Mouse (Mus musculus) spleen, postnatal 14 days (tissue): ENCODE data around the gene St6galnac3.

Experiments used
- DNase-seq, 2 experiments: peaks; one replicate each; pipeline ENCODE4 v3.0.0; 2021 to 2022; ENCODE audit warnings: low spot score in 2 of 2

St6galnac3 gene

GRCm38 (mm10) chr3:153475461-153475860 is 249.5 kb downstream of the St6galnac3 start:
- DNase-seq, result no peak

DNA sequence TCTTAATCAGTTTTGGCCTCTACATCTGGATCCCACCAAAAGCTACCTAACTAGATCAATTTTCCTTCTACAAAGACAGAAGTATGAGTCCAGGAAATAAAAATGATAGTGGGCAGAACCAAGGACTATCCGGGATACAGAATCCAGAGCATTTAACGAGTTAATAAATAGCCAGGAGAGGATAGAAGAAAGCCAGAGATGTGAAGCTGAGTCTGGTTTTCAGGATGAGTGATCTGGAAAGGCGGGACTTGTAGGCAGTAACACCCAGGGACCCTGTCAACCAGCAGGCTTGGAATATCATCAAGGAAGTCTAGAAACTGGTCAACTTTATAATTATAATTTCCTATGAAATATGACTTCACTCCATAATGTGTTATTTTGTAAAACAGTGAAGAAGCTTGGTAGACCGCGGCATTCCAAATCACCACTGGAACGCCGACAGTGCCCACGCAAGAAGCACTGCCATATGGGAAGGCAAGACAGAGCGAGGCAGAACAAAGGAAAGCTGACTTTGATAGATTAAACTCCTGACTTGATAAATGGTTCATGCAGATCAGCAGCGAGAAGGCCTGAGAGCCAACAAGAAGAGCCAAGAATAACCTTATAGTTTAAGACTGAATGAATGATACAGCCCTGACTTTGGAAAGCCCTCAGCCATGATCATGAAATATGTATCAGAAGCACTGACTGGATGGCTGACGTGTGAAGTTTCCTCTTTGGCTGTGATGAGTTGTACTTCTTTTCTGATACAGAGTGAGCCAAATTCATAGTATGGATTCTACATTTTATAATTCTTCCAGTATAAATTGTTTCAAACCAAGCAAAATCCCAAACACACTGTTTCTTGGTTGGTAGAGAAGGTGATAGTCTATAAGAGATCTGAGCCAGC is 252.1 kb downstream of the St6galnac3 start:
- DNase-seq, result no peak

- DNase-seq, result no peak
These were observed 261.1 kb downstream of the St6galnac3 start for GRCm38 (mm10) chr3:153463849-153464248.

- DNase-seq, result no peak
These were observed 264.8 kb downstream of the St6galnac3 start for GRCm38 (mm10) chr3:153460173-153460572.

DNA sequence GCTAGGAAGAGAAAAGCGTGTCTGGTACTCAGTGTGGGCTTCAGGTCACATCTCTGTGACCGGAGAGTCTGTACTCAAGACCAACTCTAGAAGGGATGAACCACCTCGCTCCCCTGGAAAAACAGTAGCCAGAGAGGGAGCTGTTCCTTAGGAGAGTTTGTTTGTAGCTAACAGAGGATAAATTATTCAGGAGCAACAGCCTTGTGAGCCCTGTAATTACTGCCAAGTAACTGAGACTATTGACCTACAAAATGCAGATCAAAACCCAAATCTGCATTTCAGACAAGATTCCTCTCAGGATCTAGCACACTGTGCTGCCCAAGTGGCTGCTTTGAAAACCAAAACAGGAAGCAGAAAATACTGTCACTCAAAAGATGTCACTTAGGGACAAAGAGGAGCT is 266.4 kb downstream of the St6galnac3 start:
- DNase-seq, result no peak

DNA sequence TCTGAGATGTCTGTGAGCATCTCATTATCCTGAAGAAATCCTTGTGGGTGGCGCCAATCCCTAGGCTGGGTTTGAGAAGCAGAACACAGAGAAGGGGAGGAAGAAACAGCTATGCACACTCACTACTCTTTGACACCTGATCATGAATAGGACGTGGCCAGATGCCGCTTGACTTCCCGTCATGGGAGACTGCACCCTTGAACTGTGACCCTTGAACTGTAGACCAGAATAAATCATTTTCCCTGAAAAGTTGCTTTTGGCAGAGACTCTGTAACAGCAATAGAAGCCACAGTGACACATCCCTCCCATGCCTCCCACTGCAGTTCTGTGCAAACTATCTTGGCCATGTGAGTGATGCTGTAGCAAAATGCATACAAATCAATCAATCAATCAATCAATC is 267.3 kb downstream of the St6galnac3 start:
- DNase-seq, result no peak

GRCm38 (mm10) chr3:153457203-153457602 is 267.8 kb downstream of the St6galnac3 start:
- DNase-seq, result no peak

- no peak for DNase-seq
These were observed 268.7 kb downstream of the St6galnac3 start for GRCm38 (mm10) chr3:153456227-153456626.

DNA sequence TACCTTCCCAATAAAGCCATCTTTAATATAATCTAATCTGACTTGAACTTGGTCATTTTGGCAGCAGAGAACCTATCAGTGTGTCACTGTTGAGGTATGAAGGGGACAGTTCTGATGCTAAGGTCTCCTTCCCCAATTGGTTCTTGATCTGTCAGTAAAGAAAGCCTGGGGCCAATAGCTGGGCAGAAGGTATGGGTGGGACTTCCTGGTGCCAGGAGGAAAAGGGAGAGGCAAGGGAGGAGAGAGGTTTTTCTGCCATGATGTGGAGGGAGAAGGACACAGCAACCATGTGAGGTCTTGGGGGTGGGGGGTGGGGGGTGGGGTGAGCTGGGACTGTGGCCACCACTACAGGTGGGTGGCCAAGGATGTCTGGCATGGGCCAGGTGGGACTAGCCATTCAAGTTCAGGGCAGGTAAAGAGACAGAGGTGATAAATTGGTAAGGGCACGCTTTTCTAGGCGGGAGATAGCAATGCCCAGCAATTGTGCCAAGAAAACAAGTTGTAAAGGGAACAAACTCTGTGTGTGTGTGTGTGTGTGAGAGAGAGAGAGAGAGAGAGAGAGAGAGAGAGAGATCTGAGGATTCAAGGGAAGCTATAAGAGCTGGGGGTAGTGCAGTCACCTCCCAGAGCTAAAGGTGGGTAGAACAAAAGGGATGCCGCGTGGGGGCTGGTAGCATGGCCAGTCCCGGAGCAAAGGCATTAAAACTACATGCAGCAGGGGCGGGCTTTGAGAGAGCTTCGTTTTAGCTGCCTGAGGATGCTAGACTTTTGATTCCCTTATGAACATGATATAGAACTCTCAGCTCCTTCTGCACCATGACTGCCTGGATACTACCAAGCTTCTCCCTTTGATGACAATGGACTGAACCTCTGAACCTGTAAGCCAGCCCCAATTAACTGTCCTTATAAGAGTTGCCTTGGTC is 271.6 kb downstream of the St6galnac3 start:
- no peak for DNase-seq

GRCm38 (mm10) chr3:153452299-153452996 is 272.5 kb downstream of the St6galnac3 start:
- no peak for DNase-seq

DNA sequence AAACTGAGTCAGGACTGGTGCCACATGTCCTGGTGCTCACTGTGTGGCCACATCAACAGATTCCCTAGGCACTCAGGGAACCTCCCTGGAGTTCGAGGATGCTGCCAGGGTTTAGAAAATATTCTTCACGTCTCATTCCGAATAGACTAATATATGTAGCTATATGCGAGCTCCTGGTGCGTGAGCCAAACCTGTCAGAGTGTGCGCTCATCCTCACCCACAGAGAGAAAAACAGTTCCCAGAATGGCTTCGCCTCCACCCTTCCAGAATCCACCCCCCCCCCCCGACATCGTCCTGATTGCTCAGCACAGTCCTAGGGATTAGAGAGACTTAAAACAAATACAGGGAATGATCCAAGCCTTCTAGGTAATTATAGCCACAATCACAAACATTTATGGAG is 283.6 kb downstream of the St6galnac3 start:
- DNase-seq, result no peak

- DNase-seq, result no peak
These were observed 288.6 kb downstream of the St6galnac3 start for GRCm38 (mm10) chr3:153436076-153437021.

- DNase-seq, result no peak
These were observed 292.0 kb downstream of the St6galnac3 start for GRCm38 (mm10) chr3:153433010-153433409.

DNA sequence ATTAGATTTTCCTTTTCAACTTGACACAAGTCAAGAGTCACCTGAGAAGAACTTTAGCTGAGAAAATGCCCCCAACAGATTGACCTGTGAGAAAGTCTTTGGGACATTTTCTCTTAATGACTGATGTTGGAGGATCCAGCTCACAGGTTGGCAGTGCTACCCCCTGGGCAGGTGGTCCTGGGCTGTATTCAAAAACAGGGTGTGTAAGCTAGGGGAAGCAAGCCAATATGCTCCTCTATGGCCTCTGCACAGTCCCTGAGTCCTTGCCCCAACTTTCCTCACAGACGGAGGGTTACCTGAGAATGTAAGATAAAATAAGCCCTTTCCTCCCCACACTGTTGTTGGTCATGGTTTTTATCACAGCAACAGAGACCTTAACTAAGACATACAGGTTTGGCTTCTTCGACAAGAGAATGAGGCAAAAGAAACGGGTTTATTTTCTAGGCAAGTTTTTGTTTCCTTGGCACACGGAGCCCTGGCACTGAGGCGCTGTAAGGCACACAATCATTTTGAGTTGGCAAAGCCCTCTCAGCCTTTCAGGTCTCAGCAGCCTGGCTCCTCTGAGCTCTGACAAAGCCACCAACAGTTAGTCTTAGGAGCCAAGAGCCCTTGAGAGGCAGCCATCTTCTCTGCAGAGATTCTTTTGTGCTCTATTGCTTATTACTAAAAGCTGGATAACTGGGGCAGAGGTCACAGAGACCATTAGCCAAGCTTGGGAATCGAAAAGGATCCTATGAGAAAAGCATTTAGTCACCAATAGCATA is 292.7 kb downstream of the St6galnac3 start:
- no peak for DNase-seq

DNA sequence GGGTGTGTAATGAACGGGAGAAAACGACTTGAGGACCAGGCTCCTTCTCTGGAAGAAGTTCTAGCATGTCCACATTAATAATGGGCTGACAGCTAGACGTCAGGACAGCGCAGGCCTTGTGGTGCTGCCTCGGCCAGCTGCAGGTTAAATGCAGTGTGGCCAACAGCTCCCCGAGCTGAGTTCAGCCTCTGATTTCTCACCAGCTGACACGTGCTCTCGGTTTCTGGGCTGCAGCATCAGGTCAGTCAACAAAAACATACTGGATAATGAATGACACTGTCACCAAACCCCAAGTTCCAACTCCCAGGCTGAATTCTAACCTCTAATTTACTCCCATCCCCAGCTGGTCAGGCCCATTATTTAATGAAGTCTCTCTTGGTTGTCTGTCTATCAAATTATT is 295.1 kb downstream of the St6galnac3 start:
- DNase-seq, result no peak

DNA sequence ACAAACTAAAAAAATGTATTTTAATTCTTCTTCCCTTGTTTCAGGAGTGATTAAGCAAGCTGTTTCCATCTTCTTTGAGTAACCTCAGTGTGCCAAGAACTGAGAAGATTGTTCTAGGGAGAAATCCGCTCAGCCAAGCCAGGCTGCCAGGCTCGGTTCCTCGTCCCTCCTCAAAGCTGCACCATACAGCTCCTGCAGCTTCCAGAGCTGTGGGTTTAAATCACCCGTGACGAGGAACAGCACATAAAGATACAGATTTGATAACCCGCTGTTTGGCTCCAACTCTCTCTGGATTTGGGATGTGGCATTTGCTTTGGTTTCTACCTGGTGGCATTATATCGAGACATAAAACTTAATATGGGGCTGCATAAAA is 303.1 kb downstream of the St6galnac3 start:
- DNase-seq, result no peak

GRCm38 (mm10) chr3:153421060-153421917 is 303.7 kb downstream of the St6galnac3 start:
- DNase-seq, result no peak

- no peak for DNase-seq
These were observed 305.6 kb downstream of the St6galnac3 start for GRCm38 (mm10) chr3:153419331-153419730.

DNA sequence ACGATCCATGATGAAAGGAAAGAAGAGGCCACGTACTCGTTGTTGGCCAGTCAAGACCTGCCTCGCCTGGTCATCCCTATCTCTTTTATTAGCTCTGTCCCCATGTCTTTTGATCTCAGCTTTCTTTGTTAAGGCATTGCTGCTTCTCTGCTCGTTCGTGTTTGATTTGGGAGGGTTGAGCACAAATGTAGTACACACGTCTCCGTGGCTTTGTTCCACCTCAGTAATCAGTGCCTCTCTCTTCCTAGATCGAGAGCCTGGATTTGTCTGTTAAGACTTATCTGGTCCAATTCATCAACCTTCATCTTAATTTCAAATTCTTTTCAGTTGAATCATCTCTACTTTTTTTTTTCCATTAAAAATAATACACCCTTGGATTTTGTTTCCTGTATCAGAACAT is 308.0 kb downstream of the St6galnac3 start:
- no peak for DNase-seq
